Mouse (Mus musculus): ENCODE results near the gene Egln1.

DNA sequence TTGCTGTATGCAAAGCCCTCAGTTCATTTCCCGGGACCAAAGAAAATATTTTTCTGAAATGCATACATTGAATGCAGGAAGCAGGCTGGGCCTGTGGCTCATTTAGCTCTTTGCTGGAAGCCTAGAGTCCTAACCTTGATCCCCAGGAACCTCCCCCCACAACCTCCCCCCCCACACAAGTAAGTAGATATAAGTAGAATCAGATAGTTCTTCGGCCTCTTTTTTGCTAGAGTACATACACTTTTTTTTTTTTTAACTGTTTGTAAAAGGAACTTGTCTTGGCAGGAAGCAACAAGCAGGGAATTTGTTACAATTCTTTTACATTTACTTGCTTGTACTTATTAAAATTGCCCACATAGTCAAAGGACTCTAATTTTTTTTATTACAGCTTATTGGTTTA, 1.7 kb upstream of the Egln1 start:
- TF ChIP-seq CTCF (IDR thresholded peaks at IDR 0.05; ENCODE audit: control insufficient read depth, insufficient read depth, insufficient read length) (no peak), FOSL1 (IDR thresholded peaks at IDR 0.05; ENCODE audit: insufficient read depth, low read length, poor library complexity, severe bottlenecking) (no peak), MYOD1 (IDR thresholded peaks at IDR 0.05; ENCODE audit: control insufficient read depth, insufficient read length, low read depth) (no peak), USF1 (IDR thresholded peaks at IDR 0.05; ENCODE audit: low read depth) (no peak), MAX (IDR thresholded peaks at IDR 0.05) (no peak)
